Mouse (Mus musculus) T-helper 2 cell (primary cell): ENCODE measurements around the gene Rras2.

Experiments
- in situ Hi-C: fragments of 300-600 bp; cut with MboI, MseI; formaldehyde crosslinking; loops from one replicate; pipeline ENCODE4 v1.15.1; 2025; ENCODE audit warnings: high pct_unique_total_duplicates

Gene Rras2

DNA sequence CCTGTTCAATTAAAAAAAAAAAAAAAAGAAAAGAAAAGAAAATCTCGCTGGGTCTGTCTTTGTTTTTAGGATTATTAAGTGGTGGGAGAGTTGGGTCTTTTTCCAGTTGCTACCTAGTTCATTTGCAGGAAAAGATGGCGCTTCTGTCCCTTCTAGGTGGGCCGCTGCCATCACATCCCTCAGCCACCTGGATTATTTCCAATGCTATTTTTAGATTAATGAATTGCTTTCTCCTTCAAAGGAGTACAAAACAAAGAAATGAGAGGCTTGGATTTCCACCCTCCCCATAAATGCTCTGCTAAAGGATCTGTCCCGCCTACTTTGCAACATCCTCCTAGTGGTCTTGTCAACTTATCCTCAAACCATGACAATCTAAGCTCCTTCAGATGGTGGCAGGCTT lies 76.2 kb downstream of the Rras2 start:
- in situ Hi-C loops: no loop called here

DNA sequence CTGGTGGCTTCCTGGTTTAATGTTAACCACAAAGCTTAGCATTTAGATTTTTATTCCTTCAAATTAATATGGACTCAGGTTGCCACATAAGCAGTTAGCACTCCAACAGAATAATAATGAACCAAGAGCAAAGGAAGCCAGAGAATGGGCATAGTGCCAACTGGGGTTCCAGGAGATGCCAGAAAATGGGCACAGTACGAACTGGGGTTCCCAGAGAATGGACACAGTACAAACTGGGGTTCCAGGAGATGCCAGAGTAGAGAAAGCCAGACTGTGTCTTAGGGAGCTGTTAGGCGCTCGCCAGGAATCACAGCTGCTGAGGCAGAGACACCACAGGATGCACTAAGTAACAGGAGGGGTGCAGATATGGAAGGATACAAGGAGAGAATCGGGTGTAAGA lies 80.3 kb downstream of the Rras2 start:
- in situ Hi-C loops: no loop called here

DNA sequence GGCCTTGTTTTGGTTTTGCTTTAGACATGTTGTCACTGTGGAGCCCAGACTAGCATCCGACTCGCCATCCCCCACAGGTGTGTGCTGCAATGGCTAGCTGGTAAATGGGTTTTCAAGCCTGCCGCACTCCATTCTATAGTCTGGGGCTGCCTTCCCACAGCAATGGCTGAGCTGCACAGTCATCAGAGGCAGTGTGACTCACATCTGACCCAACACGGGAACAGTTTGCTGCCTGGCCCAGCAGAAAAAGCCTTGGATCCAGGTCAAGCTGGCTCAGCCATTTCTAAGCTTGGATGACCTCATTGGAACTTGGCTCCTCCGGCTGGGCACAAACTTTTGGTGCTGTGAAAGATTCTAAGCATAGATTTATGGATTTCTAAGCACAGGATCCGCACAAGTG lies 88.0 kb downstream of the Rras2 start:
- in situ Hi-C loops: no loop called here

DNA sequence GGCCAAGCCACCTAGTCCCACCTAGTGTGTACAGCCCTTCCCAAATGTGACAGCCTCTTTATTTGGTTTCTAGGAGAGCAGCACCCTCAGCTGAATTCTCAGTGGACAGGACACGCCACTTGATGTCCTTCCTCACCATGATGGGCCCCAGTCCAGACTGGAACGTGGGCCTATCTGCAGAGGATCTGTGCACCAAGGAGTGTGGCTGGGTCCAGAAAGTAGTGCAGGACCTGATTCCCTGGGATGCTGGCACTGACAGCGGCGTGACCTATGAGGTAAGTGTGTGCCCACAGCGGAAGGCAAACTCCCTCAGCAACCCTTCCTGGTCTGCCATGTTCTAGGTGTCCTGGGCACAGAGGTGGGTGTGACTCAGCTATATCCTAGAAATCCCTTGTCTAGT lies 88.8 kb downstream of the Rras2 start:
- in situ Hi-C loops: no loop called here

DNA sequence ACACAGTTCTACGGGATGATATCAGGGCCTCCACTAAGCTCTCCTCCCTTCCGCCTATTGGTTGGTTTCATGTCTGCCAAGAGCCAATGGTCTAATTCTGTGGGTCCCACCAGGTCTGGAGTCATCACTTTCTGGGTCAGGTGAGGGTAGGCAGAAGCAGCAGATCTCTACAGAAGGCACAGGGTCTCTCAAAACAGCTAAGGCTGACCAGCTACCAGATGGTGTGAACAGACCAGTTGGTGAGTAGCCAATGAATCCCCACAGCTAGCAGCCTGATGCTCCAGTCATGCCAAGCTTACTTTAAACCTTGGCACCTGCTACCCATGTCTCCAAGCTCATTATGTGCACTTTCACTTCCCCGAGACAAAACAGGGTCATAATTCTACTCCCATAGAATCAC lies 90.2 kb downstream of the Rras2 start:
- in situ Hi-C loops: no loop called here

DNA sequence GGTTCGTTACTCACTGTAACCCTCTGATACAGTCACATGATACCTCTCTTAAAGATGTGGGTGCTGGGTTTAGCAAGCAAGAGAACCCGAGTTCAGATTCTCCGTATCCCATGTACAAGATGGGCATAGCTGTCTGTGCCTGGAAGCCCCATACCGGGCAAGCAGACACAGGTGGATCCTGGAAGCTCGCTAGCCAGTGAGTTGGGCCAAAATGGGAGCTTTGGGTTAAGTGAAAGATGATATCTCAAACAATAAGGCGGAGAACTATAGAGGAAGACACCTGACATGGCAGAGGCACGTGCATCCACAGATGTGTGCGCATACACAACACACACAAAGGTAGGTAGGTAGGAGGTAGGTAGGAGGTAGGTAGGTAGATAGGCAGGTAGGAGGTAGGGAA lies 90.7 kb downstream of the Rras2 start:
- in situ Hi-C loops: no loop called here

DNA sequence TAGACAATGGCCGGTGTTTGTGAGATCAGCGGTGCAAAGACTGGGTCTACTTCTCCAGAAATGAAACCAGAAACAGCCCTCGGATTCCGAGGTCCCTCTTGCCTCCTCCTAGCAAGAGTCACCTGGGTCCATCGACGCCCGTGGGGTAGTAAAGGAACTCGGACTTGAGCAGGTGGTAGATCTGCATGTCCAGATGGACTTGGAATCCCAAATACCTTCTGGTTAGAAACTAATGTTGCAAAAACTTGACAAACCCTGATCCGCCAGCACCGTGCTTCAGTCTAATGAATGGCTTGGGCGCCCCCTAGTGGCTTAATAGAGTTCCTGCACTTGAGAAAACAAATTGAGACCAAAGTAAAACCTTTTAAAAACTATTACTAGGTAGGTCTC lies 96.9 kb downstream of the Rras2 start:
- in situ Hi-C loops: no loop called here

DNA sequence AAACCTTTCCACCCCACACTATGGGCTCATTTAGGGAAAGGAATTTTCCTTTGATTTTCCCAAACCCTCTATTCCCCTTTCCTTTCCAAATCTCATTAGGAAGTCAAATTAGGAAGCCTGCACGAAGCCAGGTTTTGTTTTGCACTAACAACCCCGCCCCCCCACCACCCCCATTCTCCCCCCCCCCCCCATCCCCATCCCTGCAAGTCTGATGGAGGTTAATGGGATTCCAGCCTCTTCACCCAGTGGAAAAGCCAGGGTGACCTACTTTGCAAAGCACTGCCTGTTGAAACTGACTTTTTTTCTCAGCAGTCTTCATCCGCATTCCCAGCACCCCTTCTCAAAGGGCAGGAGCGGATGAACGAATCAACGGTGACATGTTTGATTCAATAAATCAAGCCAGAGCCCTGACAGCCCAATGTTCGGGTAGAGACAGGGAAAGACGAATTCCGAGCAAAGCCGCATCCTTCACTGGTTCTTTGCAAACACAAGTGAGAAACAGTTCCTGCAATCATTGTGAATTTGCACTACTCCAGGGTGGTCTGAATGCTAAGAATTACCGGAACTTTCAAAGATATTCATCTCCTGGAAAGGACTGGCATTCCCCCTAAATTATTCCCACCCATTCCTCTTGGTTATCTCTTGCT lies 97.4 kb downstream of the Rras2 start:
- in situ Hi-C loops: no loop called here

DNA sequence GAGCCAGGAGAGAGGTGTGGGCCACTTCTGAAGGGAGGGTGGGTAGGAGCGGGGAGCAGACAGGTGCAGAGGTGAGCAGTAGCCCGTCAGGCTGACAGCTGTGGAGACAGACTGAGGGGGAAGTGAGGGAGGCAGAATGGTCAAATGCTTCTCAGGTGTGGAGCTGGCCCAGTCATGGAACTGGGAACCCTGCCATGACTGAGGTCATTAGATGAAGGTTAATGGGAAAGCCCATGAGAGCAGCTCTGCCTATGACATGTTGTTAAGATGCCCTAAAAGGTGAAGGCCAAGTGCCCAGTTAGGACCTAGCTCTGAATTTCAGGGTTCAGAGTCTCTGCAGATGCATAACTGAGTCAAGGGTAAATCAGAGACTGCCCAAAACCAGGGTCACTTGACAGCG lies 98.7 kb downstream of the Rras2 start:
- in situ Hi-C loops: loop anchor here (5.0 kb wide), 1 partner anchor 247 kb away; no protein-coding TSS in a partner anchor

DNA sequence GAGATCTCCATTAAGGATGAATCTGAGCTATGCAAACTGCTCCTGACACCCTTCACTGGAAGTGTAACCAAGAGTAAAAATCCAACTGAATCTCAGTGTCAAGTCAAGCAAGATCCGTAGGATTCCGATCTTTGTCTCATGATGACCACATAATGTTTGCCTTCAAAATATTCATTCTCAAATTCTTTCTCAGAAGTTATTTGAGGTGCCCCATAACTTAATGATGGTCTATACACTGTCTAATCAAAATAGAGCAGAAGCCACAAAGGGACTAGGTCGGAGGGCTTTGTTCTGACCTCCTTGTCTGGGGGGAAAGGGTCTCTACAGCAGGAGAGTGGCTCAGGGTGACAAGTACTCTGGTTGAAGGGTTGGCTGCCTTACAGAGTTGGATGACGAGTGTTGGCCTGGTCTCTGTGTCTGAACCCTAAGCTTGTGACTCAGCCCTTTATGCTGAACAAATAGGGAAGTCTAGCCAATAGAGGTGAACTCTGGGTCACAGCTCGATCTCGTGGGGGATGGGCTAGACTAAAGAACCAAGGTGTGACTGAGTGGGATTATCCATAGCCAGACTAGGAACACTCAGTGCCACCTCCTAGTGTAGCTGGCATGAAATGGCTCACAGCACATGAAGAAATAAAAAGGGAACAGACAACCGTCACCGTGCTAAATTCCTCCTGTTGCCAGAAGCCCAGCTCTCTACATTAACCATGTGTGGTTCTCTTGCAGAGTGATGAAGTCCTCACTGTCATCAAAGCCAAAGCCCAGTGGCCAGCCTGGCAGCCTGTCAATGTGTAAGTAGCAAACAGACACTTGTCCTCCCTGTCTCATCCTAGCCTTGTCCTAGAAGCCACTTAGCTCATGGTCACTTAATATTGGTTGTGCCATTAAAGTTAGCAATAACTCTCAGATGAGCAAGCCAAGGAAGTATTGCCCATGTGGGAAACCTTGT lies 101.3 kb downstream of the Rras2 start:
- in situ Hi-C loops: loop anchor here (5.0 kb wide), 1 partner anchor 244 kb away; no protein-coding TSS in a partner anchor

DNA sequence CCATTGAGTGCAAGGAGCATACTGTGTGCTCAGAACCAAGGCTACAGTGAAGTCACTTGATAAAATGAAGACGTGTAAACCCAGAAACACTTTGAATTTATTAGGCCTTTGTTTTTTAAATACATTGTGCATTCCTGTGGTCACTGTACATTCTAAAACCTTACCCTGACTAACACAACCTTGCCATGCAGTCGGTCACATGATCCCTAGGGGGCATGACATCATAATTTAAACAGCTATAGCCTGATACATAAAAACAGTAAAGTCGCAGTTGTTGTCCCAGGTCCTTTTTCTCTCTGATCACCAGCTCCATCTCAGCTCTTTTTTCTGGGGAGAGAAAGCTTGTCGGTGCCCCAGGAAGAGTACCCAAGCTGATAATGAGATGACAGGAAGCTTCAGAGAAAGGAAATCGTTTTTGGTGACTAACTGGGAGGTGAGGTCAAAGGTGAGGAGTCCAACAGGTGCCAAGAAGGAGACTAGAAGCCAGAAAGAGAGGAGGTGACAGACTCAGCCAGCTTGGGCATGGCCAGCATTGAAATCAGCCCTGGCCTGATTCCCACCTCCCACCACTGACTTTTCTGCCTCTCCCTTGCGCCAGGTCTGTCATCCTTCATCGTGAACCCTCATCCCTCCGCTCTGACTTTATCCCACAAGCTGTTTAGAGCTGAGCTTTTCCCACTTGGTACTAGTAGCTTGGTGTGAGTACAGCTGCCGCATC lies 105.7 kb downstream of the Rras2 start:
- in situ Hi-C loops: no loop called here

DNA sequence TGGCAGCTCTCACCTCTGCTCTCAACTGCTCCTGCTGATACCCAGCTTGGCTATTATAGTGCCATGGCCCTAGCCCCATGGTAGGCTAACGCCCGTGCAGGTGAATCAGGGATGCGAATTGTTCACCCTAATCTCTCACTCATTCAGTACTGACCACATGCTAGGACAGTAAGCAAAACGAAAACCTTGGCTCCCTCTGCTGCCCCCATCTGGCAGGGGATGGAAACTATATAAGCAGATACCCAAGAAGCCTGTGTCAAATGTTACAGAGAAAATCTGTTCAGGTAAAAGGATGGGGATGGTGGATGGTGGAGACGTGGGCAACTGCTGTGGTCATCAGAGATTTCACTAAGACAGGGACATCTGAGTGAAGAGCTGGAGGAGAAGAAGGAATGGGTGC lies 110.0 kb downstream of the Rras2 start:
- in situ Hi-C loops: no loop called here

DNA sequence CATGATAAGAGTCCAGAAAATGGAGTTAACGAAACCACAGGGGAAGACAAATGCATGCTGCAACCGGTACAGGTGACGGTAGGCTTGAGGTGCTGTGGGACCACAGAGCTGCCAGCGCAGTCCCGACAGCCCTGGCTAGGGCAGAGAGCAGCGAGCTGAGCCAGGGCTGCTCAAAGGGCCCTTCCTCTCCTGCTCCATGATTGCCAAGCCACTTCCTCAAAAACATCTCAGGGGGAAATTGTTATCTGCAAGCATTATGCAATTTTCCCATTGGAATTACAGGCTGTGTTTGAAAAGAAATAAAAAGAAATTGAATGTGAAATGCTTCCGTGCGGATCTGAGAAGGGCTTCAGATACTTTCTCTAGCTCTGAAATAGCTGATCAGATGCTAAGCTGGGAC lies 111.1 kb downstream of the Rras2 start:
- in situ Hi-C loops: no loop called here

DNA sequence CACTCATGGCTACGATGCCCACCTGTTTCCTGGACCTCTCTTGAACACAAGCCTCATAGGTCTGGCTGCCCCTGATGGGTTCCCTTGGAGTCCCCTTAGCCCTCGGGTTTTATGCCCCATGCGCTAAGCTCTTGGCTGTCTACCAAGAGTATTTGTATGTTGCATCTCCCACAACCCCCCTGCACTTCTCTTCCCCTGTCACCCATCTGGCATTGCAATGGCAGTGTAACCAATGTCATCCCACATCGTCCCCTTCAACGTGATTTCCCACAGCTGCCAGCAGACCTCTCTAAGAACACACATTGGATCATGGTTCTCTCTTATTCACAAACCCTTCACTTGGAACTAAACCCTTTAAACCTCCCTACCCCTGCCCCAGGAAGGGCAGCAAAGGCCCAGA lies 112.1 kb downstream of the Rras2 start:
- in situ Hi-C loops: no loop called here

DNA sequence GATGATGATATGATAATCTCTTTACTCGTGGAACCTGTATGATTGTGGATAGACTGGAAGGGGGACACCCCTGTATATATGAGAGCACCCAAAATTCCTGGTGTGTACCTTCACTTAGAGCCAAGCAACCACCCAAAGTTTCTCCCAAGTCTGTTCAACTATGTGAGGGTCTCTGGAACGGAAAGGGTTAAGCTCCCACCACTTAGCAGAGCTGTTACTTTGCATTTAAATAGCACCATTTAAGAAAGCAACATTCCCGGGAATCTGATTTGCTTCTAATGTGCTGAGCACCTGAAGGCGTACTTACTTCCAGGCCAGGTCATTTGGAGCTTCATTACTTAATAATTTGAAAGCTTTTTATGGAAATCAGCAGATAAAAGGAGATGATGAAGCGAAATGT lies 113.4 kb downstream of the Rras2 start:
- in situ Hi-C loops: no loop called here

DNA sequence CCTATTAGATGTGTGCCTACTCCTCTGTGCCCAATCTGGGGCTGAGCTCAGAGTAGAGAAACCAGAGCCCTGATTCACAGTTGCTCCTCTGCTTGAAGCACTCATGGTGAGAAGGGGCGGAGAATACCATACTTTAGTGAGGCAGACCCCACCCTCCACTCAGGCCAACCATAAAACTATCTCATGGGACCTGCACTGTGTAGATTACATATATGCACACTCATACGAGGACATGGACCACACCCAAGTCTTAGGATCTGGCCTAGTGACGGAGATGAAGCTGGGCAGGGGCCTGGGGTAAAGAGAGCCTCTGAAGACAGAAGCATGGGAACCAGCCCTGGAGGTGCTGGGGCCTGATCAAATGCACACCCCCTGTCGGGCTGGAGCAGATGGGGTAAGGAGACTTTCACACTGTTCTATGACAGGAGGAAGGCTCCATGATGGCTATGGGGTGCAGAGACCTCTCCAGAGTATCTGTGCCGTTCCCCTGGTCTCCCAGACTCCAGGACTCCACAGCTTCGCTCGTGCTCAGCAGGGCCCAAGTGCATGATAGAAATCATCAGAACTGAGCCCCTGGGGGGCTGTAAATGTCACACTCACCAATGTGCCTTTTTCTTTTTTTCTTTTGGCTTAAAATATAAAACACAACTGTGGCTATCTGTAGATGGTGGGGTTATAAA lies 119.8 kb downstream of the Rras2 start:
- in situ Hi-C loops: no loop called here
